Mouse (Mus musculus) E14TG2a.4 (cell line): ENCODE results near the gene Fbxw9.

Experiments used
- CTCF ChIP-seq: conservative IDR thresholded peaks from 2 replicates; pipeline ENCODE4 v1.5.1; 2014; ENCODE audit warnings: low read length
- NANOG ChIP-seq: IDR thresholded peaks from 2 replicates; pipeline ENCODE4 v1.6.1; 2014; ENCODE audit warnings: borderline replicate concordance, low read length, mixed read lengths

GRCm38 (mm10) chr8:85096196-85096595 lies 36.3 kb downstream of the Fbxw9 start:
- TF ChIP-seq CTCF (no peak), NANOG (no peak)
